Mouse (Mus musculus) intestine, embryonic 14.5 days (tissue): ENCODE results near the gene Vmn1r93. TPM values are rescaled to one million over a fixed set of nuclear protein-coding genes. Genes with fewer than 3 reads are reported as not detected.
"Not testable (repeated sequence)": the region's sequence is repeated elsewhere in the genome, so short reads cannot be mapped to it uniquely, and the experiment has no call there.

Experiments used
- ATAC-seq: fragments of 200-750 bp; cut with Nextera tagmentation; replicated peaks from 2 replicates; pipeline ENCODE4 v1.8.0; 2017; ENCODE audit warnings: low read depth, moderate number of reproducible peaks, moderate TSS enrichment, moderate library complexity; ENCODE audit not compliant: low FRiP score, low TSS enrichment
- DNase-seq: peaks from one replicate; pipeline ENCODE4 v3.0.0-alpha.2; 2018; ENCODE audit warnings: low spot score
- H3K27ac ChIP-seq: fragments of 300-500 bp; sonication (generic); 2 replicates; pipeline ENCODE4 v1.5.1; 2014; ENCODE audit warnings: low read depth, mild to moderate bottlenecking, control low read depth
- H3K27me3 ChIP-seq: fragments of 300-500 bp; sonication (generic); replicated peaks from 2 replicates; pipeline ENCODE4 v1.6.1; 2014; ENCODE audit warnings: low read length, control low read depth; ENCODE audit not compliant: control insufficient read depth, insufficient read depth
- H3K36me3 ChIP-seq: fragments of 300-500 bp; sonication (generic); 2 replicates; pipeline ENCODE4 v1.6.1; 2014; ENCODE audit warnings: low read length, control low read depth; ENCODE audit not compliant: control insufficient read depth, insufficient read depth
- H3K4me1 ChIP-seq: fragments of 300-500 bp; sonication (generic); replicated peaks from 2 replicates; pipeline ENCODE4 v1.6.1; 2014; ENCODE audit warnings: low read length, control low read depth, mixed read lengths; ENCODE audit not compliant: control insufficient read depth, insufficient read depth
- H3K4me2 ChIP-seq: fragments of 300-500 bp; sonication (generic); 2 replicates; pipeline ENCODE4 v1.6.1; 2014; ENCODE audit warnings: low read length
- H3K4me3 ChIP-seq: fragments of 300-500 bp; sonication (generic); 2 replicates; pipeline ENCODE4 v1.5.1; 2014; ENCODE audit warnings: low read depth, low read length, control low read depth, mixed read lengths
- H3K9ac ChIP-seq: fragments of 300-500 bp; sonication (generic); 2 replicates; pipeline ENCODE4 v1.6.1; 2014; ENCODE audit warnings: mild to moderate bottlenecking, low read length
- H3K9me3 ChIP-seq: fragments of 300-500 bp; sonication (generic); 2 replicates; pipeline ENCODE4 v1.6.1; 2016; ENCODE audit warnings: low read length, control low read depth; ENCODE audit not compliant: control insufficient read depth
- WGBS: fragments of 180-500 bp; shearing (Covaris S2); extraction: QIAGEN DNeasy Blood & Tissue Kit; methylation state at CpG from one replicate; pipeline ENCODE4 v1.1.7; 2014; 5-methylcytosine and 5-hydroxymethylcytosine counted together
- polyA plus RNA-seq: library from polyadenylated mRNA; unstranded; fragments of >200 nt; fragmentation: Nextera tagmentation; extraction: Ambion mirVana; gene quantifications from 2 replicates; pipeline ENCODE4 v1.2.1, GENCODE M21; 2014

The Vmn1r93 gene
- not detected in 2 replicates for polyA plus RNA-seq

GRCm38 (mm10) chr7:20138988-20139387 is at the start of gene Vmn1r93:
Gene Vmn1r93, minus strand, starts transcription at chr7:20139088.
- not testable (repeated sequence) for DNase-seq, ATAC-seq, H3K27me3 ChIP-seq, H3K4me1 ChIP-seq, H3K4me3 ChIP-seq, H3K9me3 ChIP-seq, H3K27ac ChIP-seq, H3K4me2 ChIP-seq, H3K36me3 ChIP-seq, H3K9ac ChIP-seq
- no CpG with 5 or more reads among the region's 5 CpGs for WGBS

DNA sequence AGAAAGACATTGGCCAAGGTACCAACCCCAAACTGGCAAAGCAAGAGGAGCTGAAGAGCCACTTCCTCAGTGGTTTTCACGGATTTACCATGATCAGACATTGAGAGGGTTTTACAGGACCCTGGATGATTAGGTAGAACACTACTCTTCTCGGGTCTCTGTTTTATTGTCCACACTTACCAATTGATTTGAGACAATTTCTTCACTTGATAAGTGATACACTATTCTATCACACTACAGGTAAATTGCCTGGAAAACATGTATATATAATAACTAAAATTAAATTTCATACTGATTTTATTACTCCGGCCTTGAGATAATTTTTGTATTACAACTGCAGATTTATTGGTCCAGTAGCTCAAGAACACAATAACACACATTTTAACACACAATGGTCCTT is 29.4 kb upstream of the Vmn1r93 start, which contains the start of gene Vmn1r94:
Vmn1r94 (minus strand) TSS at position 101 of the 400 bp plus-strand sequence.
- no CpG with 5 or more reads among the region's 3 CpGs for WGBS

GRCm38 (mm10) chr7:20122479-20122878 is 16.4 kb downstream of the Vmn1r93 start, which contains the start of gene Gm16442:
Gene Gm16442, minus strand, starts transcription at chr7:20122579.
- not testable (repeated sequence) for H3K4me3 ChIP-seq, H3K27ac ChIP-seq, DNase-seq, ATAC-seq, H3K27me3 ChIP-seq, H3K36me3 ChIP-seq, H3K4me2 ChIP-seq, H3K4me1 ChIP-seq, H3K9ac ChIP-seq, H3K9me3 ChIP-seq
- no CpG with 5 or more reads among the region's 2 CpGs for WGBS

More for the DNA sequence above, 29.4 kb upstream of the Vmn1r93 start, which contains the start of gene Vmn1r94:
- not testable (repeated sequence) for H3K4me2 ChIP-seq, H3K4me1 ChIP-seq, ATAC-seq, H3K9ac ChIP-seq, H3K27me3 ChIP-seq, H3K9me3 ChIP-seq, H3K27ac ChIP-seq, H3K4me3 ChIP-seq, DNase-seq, H3K36me3 ChIP-seq

DNA sequence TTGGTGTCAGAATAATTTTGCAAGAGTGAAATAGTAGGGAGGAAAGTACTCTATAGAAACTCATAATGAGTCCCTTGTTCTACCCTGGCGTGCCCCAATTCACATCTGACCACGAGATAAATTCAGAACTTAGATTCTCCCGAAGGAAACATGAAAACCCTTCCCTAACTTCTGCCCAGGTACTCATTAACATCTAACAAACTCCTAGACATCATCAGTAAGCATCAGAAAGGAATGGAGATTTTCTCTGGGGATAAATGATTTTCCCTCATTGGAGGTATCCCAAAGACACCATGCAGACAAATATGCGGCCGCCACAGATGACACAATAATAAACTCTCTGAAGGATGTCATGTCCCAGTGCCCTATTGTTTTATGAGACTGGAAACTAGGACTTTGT is 39.5 kb downstream of the Vmn1r93 start, which contains the start of gene Vmn1r91:
Vmn1r91 (plus strand) TSS at position 301 of the 400 bp plus-strand sequence.
- H3K36me3 ChIP-seq, H3K4me3 ChIP-seq, ATAC-seq, H3K9ac ChIP-seq, H3K9me3 ChIP-seq, H3K4me2 ChIP-seq, H3K27me3 ChIP-seq, DNase-seq, H3K27ac ChIP-seq, H3K4me1 ChIP-seq: not testable (repeated sequence)
- 86% methylated on average over 5 of the region's 5 CpGs for WGBS

Other genes starting within 250 kb of the Vmn1r93 start
- gene Pvr, start 217.9 kb downstream of the Vmn1r93 start, polyA plus RNA-seq = 10.6 and 11.9 TPM in 2 replicates
- gene Igsf23, start 188.3 kb downstream of the Vmn1r93 start, polyA plus RNA-seq = 1.1 and 1.7 TPM in 2 replicates
- gene Ceacam20, start 173.7 kb downstream of the Vmn1r93 start, polyA plus RNA-seq = 0.05 TPM in 1 of 2 replicates, not detected in the other
- not detected in 2 replicates for gene Nlrp9b, start 147.6 kb downstream of the Vmn1r93 start, polyA plus RNA-seq
- not detected in 2 replicates for gene Vmn1r91, start 39.4 kb downstream of the Vmn1r93 start, polyA plus RNA-seq
- not detected in 2 replicates for gene Gm16442, start 16.5 kb downstream of the Vmn1r93 start, polyA plus RNA-seq
- gene Vmn1r94, start 29.3 kb upstream of the Vmn1r93 start, polyA plus RNA-seq = not detected in 2 replicates
- not detected in 2 replicates for gene Vmn1r95, start 54.6 kb upstream of the Vmn1r93 start, polyA plus RNA-seq
- not detected in 2 replicates for gene Gm6164, start 66.5 kb upstream of the Vmn1r93 start, polyA plus RNA-seq
- gene Gm4498, start 94.7 kb upstream of the Vmn1r93 start, polyA plus RNA-seq = not detected in 2 replicates
- not detected in 2 replicates for gene Gm5890, start 123.7 kb upstream of the Vmn1r93 start, polyA plus RNA-seq
- gene Gm4133, start 195.0 kb upstream of the Vmn1r93 start, polyA plus RNA-seq = not detected in 2 replicates
- not detected in 2 replicates for gene Gm5728, start 236.3 kb upstream of the Vmn1r93 start, polyA plus RNA-seq